Mouse (Mus musculus) macrophage (primary cell): Measurements from ENCODE around the gene Lrig1. TPM values are rescaled to one million over a fixed set of nuclear protein-coding genes. Genes with fewer than 3 reads are reported as not detected.
A peak's percentile ranks its signal among the peaks of the same experiment; 100 is the strongest.

Experiments
- H3K27ac ChIP-seq: fragments of 350-480 bp; formaldehyde crosslinking; 2 replicates; pipeline ENCODE4 v1.9.0; 2021
- H3K36me3 ChIP-seq: fragments of 350-480 bp; formaldehyde crosslinking; 2 replicates; pipeline ENCODE4 v1.9.0; 2021; ENCODE audit errors: inconsistent target
- H3K4me3 ChIP-seq: fragments of 350-480 bp; formaldehyde crosslinking; 2 replicates; pipeline ENCODE4 v1.9.0; 2021; ENCODE audit errors: inconsistent target
- H3K79me2 ChIP-seq: fragments of 350-480 bp; formaldehyde crosslinking; 2 replicates; pipeline ENCODE4 v1.9.0; 2021; ENCODE audit errors: inconsistent target
- WGBS: methylation state at CpG from one replicate; pipeline ENCODE4 v1.1.7; 2026; ENCODE audit warnings: inconsistent platforms; ENCODE audit not compliant: missing documents; 5-methylcytosine and 5-hydroxymethylcytosine counted together
- polyA plus RNA-seq: library from polyadenylated mRNA; stranded (reverse); fragments of 250-400 nt; gene quantifications from 3 replicates; pipeline ENCODE4 v1.2.4, GENCODE M21; 2018; ENCODE audit warnings: inconsistent platforms
- total RNA-seq, 78 experiments: library from RNA; depleted of rRNA; stranded (reverse); fragments of 250-400 nt; gene quantifications; 1 replicate in 9 of 78; 2 replicates in 24 of 78; 3 replicates in 43 of 78; 4 replicates in 2 of 78; pipeline ENCODE4 v1.2.4; 2018; ENCODE audit warnings: inconsistent platforms in 56 of 78

Gene Lrig1
- total RNA-seq (2018; cell fraction: chromatin; rRNA removed): 1 to 10 TPM in 5 of 26 experiments, under 1 TPM in 10, not detected in 11; 0.33 to 2.0 (median 0.74) TPM
- under 1 TPM in 21 of 26 experiments, not detected in 5; 0.03 to 0.81 (median 0.21) TPM for total RNA-seq (2018; cell fraction: cytosol; rRNA removed)
- total RNA-seq (2018; cell fraction: nucleus; rRNA removed): 1 to 10 TPM in 3 of 26 experiments, under 1 TPM in 14, not detected in 9; 0.12 to 2.2 (median 0.36) TPM
- 0.04 to 0.91 TPM (median 0.30 TPM) in 3 replicates for polyA plus RNA-seq

- 1% methylated on average over 37 of the region's 40 CpGs for WGBS
- Histone ChIP-seq H3K27ac (no peak within 1 kb of the TSS), H3K79me2 (no peaks in the 10 kb centered on the region), H3K4me3 (peak within 1 kb of the TSS; percentile 14; the same call in 1 of the 2 replicates), H3K36me3 (no peaks in the 10 kb centered on the region)
These were observed at the start of gene Lrig1 for GRCm38 (mm10) chr6:94700067-94700491. Gene Lrig1 (minus strand): TSS chr6:94700158.

DNA sequence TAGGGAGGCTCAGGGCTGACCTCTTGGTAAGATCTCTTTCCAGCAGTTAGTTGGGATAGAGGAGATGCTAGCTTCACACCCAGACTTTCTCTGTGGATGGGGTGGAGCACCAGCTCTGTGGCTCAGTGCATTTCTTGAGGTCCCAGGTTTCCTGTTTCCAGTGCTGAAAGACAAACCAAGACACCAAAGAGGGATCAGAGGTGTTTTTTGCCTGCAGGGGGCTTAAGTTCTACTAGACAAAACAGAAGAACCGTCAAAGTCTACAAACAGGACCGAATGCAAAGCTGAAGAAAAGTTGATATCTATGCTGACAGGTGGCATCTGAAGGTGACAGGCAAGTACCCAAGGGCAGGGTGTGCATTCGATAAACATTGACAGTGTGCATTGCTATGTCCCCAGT, 49.7 kb upstream of the Lrig1 start:
- no peak overlapping the region for H3K4me3 ChIP-seq
- H3K27ac ChIP-seq: no peak overlapping the region
- no peaks in the 10 kb centered on the region for H3K36me3 ChIP-seq
- no peaks in the 10 kb centered on the region for H3K79me2 ChIP-seq
- WGBS: 89% methylated on average over 3 of the region's 3 CpGs

- WGBS: 37% methylated on average over 7 of the region's 7 CpGs
- Histone ChIP-seq H3K36me3 (no peaks in the 10 kb centered on the region), H3K27ac (no peak overlapping the region), H3K79me2 (no peaks in the 10 kb centered on the region), H3K4me3 (no peak overlapping the region)
These were observed 48.4 kb upstream of the Lrig1 start for GRCm38 (mm10) chr6:94748361-94748760.

DNA sequence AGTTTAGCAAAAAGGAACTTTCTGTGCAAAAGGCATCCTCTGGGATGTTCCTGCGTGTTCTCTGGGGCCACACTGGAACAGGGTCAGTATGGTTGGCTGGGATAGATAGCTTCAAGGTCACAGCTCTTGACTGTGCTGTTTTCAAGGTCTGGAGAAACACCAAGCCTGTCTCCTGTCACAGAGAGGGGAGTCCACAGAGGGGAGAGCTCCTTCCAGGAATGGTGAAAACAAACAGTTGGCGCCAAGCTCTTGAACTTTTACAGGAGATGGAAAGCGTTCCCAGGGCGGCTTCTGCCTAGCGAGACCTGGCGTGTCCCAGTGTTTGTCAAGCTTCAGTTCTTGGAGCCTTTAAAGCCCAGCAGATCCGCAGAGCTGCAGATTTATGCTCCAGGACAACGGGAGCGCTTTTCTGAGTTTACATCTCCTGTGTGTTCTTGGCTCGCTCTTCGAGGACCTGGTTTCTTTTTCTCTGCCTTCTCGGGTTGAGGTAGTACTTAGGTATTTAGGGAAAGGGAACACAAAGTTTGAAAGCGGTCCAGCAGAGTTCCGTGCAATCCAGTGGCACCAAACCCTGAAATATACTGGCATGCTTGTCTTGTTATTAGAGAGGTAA, 40.3 kb upstream of the Lrig1 start:
- Histone ChIP-seq H3K4me3 (no peak overlapping the region), H3K79me2 (no peaks in the 10 kb centered on the region), H3K36me3 (no peaks in the 10 kb centered on the region), H3K27ac (no peak overlapping the region)
- 93% methylated on average over 14 of the region's 14 CpGs for WGBS

- no peaks in the 10 kb centered on the region for H3K36me3 ChIP-seq
- WGBS: 6% methylated on average over 3 of the region's 3 CpGs
- H3K27ac ChIP-seq: no peak overlapping the region
- no peaks in the 10 kb centered on the region for H3K79me2 ChIP-seq
- no peak overlapping the region for H3K4me3 ChIP-seq
These were observed 38.7 kb upstream of the Lrig1 start for GRCm38 (mm10) chr6:94738647-94739046.

DNA sequence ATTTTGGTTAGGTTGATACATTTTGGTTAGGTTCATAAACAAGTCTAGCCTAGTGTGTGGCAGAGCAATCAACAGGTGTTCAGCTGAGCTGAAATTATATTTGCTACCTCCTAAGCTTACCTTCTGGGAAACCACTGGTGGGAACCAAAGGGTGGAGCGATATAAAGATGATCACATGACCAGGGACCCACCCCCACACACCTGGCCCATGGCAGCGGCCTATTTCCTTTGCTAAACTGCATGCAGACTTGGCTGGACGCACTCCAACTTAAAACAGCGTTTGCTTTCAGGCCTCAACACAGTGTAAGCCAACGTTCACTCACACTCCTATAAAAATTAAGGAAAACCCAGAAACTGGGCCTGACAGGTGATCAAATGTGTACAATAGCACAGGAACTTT, 33.9 kb upstream of the Lrig1 start:
- Histone ChIP-seq H3K27ac (no peak overlapping the region), H3K79me2 (no peaks in the 10 kb centered on the region), H3K36me3 (no peaks in the 10 kb centered on the region), H3K4me3 (no peak overlapping the region)
- 75% methylated on average over 5 of the region's 5 CpGs for WGBS

DNA sequence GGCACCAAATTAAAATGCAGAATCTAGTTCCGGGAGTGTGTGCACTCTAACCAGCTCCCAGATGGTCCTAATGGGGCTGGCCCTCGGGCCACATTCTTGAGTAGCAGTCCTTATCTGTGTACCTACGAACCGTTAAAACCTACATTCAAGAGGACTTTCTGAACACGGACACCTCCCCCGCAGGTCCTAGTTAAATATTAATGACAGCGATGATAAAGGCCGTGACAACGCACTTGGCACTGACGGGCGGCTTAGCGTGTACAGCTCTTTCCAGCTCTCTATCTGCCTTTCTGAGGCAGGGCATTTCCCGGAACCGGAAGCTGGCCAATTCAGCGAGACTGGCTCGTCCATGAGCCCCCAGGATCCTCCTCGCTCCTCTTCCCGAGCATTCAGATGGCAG, 29.9 kb upstream of the Lrig1 start:
- 79% methylated on average over 18 of the region's 18 CpGs for WGBS

GRCm38 (mm10) chr6:94729132-94729531, 29.2 kb upstream of the Lrig1 start:
- no peak overlapping the region for H3K4me3 ChIP-seq
- H3K79me2 ChIP-seq: no peaks in the 10 kb centered on the region
- WGBS: 72% methylated on average over 3 of the region's 3 CpGs
- no peaks in the 10 kb centered on the region for H3K36me3 ChIP-seq
- H3K27ac ChIP-seq: no peak overlapping the region

More for the DNA sequence above, 29.9 kb upstream of the Lrig1 start:
- no peaks in the 10 kb centered on the region for H3K79me2 ChIP-seq
- H3K36me3 ChIP-seq: no peaks in the 10 kb centered on the region
- H3K27ac ChIP-seq: no peak overlapping the region
- no peak overlapping the region for H3K4me3 ChIP-seq

GRCm38 (mm10) chr6:94724612-94725011, 24.7 kb upstream of the Lrig1 start:
- Histone ChIP-seq H3K36me3 (no peaks in the 10 kb centered on the region), H3K4me3 (no peak overlapping the region), H3K27ac (no peak overlapping the region), H3K79me2 (no peaks in the 10 kb centered on the region)
- WGBS: 7% methylated on average over 1 of the region's 1 CpGs

DNA sequence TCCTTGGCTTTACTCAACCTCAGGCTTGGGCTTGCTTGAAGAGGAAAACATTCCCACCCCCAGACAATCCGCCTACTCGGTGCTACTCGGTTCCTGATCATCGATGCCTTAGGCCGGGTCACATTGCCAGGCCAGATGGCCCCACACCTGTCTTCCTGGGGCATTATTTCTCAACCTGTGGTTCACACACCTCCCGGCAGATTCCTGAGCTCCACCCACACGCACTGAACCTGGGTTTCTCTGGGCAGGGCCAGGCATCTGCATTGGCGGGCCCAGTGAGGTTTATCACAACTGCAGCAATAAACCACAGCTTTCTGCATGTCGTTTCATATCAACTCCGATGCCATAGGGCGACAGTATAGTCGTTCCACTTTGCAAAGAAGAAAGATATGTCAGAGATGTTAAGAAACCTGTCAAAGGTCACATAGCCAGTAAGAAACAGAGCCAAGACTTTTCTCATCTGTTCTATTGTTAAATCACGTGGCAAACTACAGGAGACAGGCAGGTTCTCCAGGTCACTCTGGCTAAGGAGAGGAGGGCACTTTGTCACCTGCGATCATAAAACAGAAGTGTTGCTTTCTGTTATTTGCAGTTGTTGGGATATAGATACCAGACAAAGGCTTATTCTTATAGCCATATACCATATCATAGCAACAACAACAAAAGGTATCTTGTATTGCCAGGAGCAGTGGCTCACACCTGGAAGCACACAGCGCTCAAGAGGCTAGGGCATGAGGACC, 18.8 kb upstream of the Lrig1 start:
- WGBS: 94% methylated on average over 14 of the region's 15 CpGs
- H3K79me2 ChIP-seq: no peaks in the 10 kb centered on the region
- no peak overlapping the region for H3K27ac ChIP-seq
- no peak overlapping the region for H3K4me3 ChIP-seq
- no peaks in the 10 kb centered on the region for H3K36me3 ChIP-seq

- Histone ChIP-seq H3K79me2 (no peaks in the 10 kb centered on the region), H3K27ac (no peak overlapping the region), H3K4me3 (no peak overlapping the region), H3K36me3 (no peaks in the 10 kb centered on the region)
- 88% methylated on average over 7 of the region's 7 CpGs for WGBS
These were observed 17.9 kb upstream of the Lrig1 start for GRCm38 (mm10) chr6:94717705-94718489.

DNA sequence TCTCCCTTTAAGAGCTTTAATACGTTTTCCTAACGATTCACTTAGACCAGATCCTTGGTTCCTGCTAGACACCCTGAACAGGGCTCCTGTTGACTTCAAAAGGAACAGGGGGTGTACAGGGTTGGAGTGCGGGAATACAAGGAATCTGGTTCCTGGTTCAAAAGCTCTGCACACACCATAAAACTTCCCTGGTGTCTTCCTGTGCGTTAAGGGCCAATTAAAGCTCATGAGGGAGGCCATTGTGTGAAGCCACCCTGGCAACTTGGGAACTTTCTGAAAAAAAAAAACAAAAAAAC, 15.6 kb upstream of the Lrig1 start:
- no peak overlapping the region for H3K27ac ChIP-seq
- no peaks in the 10 kb centered on the region for H3K36me3 ChIP-seq
- no peak overlapping the region for H3K4me3 ChIP-seq
- no peaks in the 10 kb centered on the region for H3K79me2 ChIP-seq
- WGBS: 80% methylated on average over 4 of the region's 4 CpGs

GRCm38 (mm10) chr6:94714815-94715644, 15.1 kb upstream of the Lrig1 start:
- no peaks in the 10 kb centered on the region for H3K36me3 ChIP-seq
- H3K4me3 ChIP-seq: no peak overlapping the region
- WGBS: 83% methylated on average over 13 of the region's 13 CpGs
- no peaks in the 10 kb centered on the region for H3K79me2 ChIP-seq
- no peak overlapping the region for H3K27ac ChIP-seq

DNA sequence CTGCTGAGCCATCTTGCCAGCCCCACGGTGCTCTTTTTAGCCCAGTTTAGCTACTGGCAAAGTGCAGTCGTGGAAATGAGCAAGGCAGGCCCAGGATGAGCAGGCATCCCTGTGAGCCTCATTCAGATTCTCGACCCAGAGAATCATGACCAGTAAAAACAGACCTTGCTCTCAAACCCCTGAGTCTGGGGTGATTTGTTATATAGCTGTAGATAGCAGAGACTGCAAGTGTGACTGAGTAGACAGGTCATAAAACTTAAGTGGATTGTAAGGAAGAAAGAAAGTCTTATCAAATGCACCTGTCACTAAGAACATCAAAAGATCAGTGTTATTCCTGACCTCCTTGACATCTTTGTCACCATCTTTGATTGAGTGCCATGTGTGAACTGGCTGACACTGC, 9.9 kb upstream of the Lrig1 start:
- H3K27ac ChIP-seq: no peak overlapping the region
- no peak overlapping the region for H3K4me3 ChIP-seq
- H3K36me3 ChIP-seq: no peaks in the 10 kb centered on the region
- WGBS: 74% methylated on average over 3 of the region's 3 CpGs
- no peaks in the 10 kb centered on the region for H3K79me2 ChIP-seq
